Mouse (Mus musculus): ENCODE results near the gene Depp1. TPM values are rescaled to one million over a fixed set of nuclear protein-coding genes. Genes with fewer than 3 reads are reported as not detected.
A peak's percentile ranks its signal among the peaks of the same experiment; 100 is the strongest.
"Not testable (repeated sequence)": the region's sequence is repeated elsewhere in the genome, so short reads cannot be mapped to it uniquely, and the experiment has no call there.

The Depp1 gene
- 24.5 and 29.3 TPM in 2 replicates for polyA plus RNA-seq (2014; fragmentation: Nextera tagmentation; extraction: Ambion mirVana)

- Histone ChIP-seq H3K27me3 (ENCODE audit: control insufficient read depth, insufficient read depth, low read length) (no peaks in the 10 kb centered on the region), H3K4me1 (ENCODE audit: control insufficient read depth, insufficient read depth, low read length) (no peaks in the 10 kb centered on the region; the same call in 1 of the 2 replicates), H3K4me3 (ENCODE audit: low read depth, low read length) (no peak within 1 kb of the TSS), H3K27ac (replicated peaks; ENCODE audit: low read depth, low read length) (no peak within 1 kb of the TSS), H3K4me2 (ENCODE audit: low read depth, severe bottlenecking) (no peak within 1 kb of the TSS), H3K36me3 (ENCODE audit: control insufficient read depth, insufficient read depth, low read length) (no peaks in the 10 kb centered on the region), H3K9me3 (ENCODE audit: control insufficient read depth, low read length) (no peaks in the 10 kb centered on the region), H3K9ac (ENCODE audit: low read length) (no peak within 1 kb of the TSS)
- DNase-seq (ENCODE audit: low spot score) = no peak
- no peak for ATAC-seq (ENCODE audit: insufficient number of reproducible peaks, low FRiP score, low TSS enrichment, low read depth)
- 31% methylated on average over 6 of the region's 6 CpGs for WGBS
Observed at GRCm38 (mm10) chr6:116650406-116650805, at the start of gene Depp1. Gene Depp1 (plus strand): TSS chr6:116650609.

- not testable (repeated sequence) for H3K9me3 ChIP-seq (ENCODE audit: control insufficient read depth, low read length); H3K9ac ChIP-seq (ENCODE audit: low read length); ATAC-seq (ENCODE audit: insufficient number of reproducible peaks, low FRiP score, low TSS enrichment, low read depth); H3K27me3 ChIP-seq (ENCODE audit: control insufficient read depth, insufficient read depth, low read length); H3K4me2 ChIP-seq (ENCODE audit: low read depth, severe bottlenecking); H3K36me3 ChIP-seq (ENCODE audit: control insufficient read depth, insufficient read depth, low read length); H3K4me1 ChIP-seq (ENCODE audit: control insufficient read depth, insufficient read depth, low read length); DNase-seq (ENCODE audit: low spot score); H3K4me3 ChIP-seq (ENCODE audit: low read depth, low read length); H3K27ac ChIP-seq (replicated peaks; ENCODE audit: low read depth, low read length)
Observed at GRCm38 (mm10) chr6:116600969-116601368, 49.4 kb upstream of the Depp1 start.

GRCm38 (mm10) chr6:116607230-116607629, 43.2 kb upstream of the Depp1 start:
- Histone ChIP-seq H3K36me3 (ENCODE audit: control insufficient read depth, insufficient read depth, low read length) (no peaks in the 10 kb centered on the region), H3K27ac (replicated peaks; ENCODE audit: low read depth, low read length) (no peak overlapping the region), H3K27me3 (ENCODE audit: control insufficient read depth, insufficient read depth, low read length) (no peaks in the 10 kb centered on the region), H3K9ac (ENCODE audit: low read length) (no peak overlapping the region), H3K4me2 (ENCODE audit: low read depth, severe bottlenecking) (no peak overlapping the region), H3K4me1 (ENCODE audit: control insufficient read depth, insufficient read depth, low read length) (no peaks in the 10 kb centered on the region), H3K9me3 (ENCODE audit: control insufficient read depth, low read length) (no peaks in the 10 kb centered on the region), H3K4me3 (ENCODE audit: low read depth, low read length) (no peak overlapping the region)
- DNase-seq (ENCODE audit: low spot score) (no peak), ATAC-seq (ENCODE audit: insufficient number of reproducible peaks, low FRiP score, low TSS enrichment, low read depth) (no peak)
- 38% methylated on average over 4 of the region's 4 CpGs for WGBS

- H3K27me3 ChIP-seq (ENCODE audit: control insufficient read depth, insufficient read depth, low read length) = no peaks in the 10 kb centered on the region
- no peaks in the 10 kb centered on the region for H3K4me1 ChIP-seq (ENCODE audit: control insufficient read depth, insufficient read depth, low read length)
- no peak overlapping the region for H3K4me2 ChIP-seq (ENCODE audit: low read depth, severe bottlenecking)
- no peak overlapping the region for H3K27ac ChIP-seq (replicated peaks; ENCODE audit: low read depth, low read length)
- H3K9me3 ChIP-seq (ENCODE audit: control insufficient read depth, low read length) = no peaks in the 10 kb centered on the region
- H3K4me3 ChIP-seq (ENCODE audit: low read depth, low read length) = no peak overlapping the region
- 82% methylated on average over 2 of the region's 2 CpGs for WGBS
- DNase-seq (ENCODE audit: low spot score) (no peak), ATAC-seq (ENCODE audit: insufficient number of reproducible peaks, low FRiP score, low TSS enrichment, low read depth) (no peak)
- H3K36me3 ChIP-seq (ENCODE audit: control insufficient read depth, insufficient read depth, low read length) = no peaks in the 10 kb centered on the region
- no peak overlapping the region for H3K9ac ChIP-seq (ENCODE audit: low read length)
Observed at GRCm38 (mm10) chr6:116615719-116616118, 34.7 kb upstream of the Depp1 start.

- H3K27me3 ChIP-seq (ENCODE audit: control insufficient read depth, insufficient read depth, low read length) = no peaks in the 10 kb centered on the region
- H3K9ac ChIP-seq (ENCODE audit: low read length) = no peak overlapping the region
- DNase-seq (ENCODE audit: low spot score) = no peak
- H3K4me2 ChIP-seq (ENCODE audit: low read depth, severe bottlenecking) = no peak overlapping the region
- no peaks in the 10 kb centered on the region for H3K36me3 ChIP-seq (ENCODE audit: control insufficient read depth, insufficient read depth, low read length)
- H3K4me3 ChIP-seq (ENCODE audit: low read depth, low read length) = no peak overlapping the region
- H3K27ac ChIP-seq (replicated peaks; ENCODE audit: low read depth, low read length) = no peak overlapping the region
- no peaks in the 10 kb centered on the region for H3K4me1 ChIP-seq (ENCODE audit: control insufficient read depth, insufficient read depth, low read length)
- no peaks in the 10 kb centered on the region for H3K9me3 ChIP-seq (ENCODE audit: control insufficient read depth, low read length)
- no peak for ATAC-seq (ENCODE audit: insufficient number of reproducible peaks, low FRiP score, low TSS enrichment, low read depth)
Observed at GRCm38 (mm10) chr6:116618073-116618472, 32.3 kb upstream of the Depp1 start.

GRCm38 (mm10) chr6:116621318-116622023, 28.9 kb upstream of the Depp1 start:
- peak; percentile 18 for DNase-seq (ENCODE audit: low spot score)
- Histone ChIP-seq H3K27me3 (ENCODE audit: control insufficient read depth, insufficient read depth, low read length) (no peaks in the 10 kb centered on the region), H3K4me1 (ENCODE audit: control insufficient read depth, insufficient read depth, low read length) (no peaks in the 10 kb centered on the region), H3K36me3 (ENCODE audit: control insufficient read depth, insufficient read depth, low read length) (0 out of 2 replicates have a peak, but pooled peaks cover 6% of the 10 kb centered on the region), H3K4me2 (ENCODE audit: low read depth, severe bottlenecking) (no peak overlapping the region), H3K9me3 (ENCODE audit: control insufficient read depth, low read length) (no peaks in the 10 kb centered on the region), H3K27ac (replicated peaks; ENCODE audit: low read depth, low read length) (no peak overlapping the region), H3K9ac (ENCODE audit: low read length) (no peak overlapping the region), H3K4me3 (ENCODE audit: low read depth, low read length) (no peak overlapping the region)
- 66% methylated on average over 8 of the region's 8 CpGs for WGBS
- ATAC-seq (ENCODE audit: insufficient number of reproducible peaks, low FRiP score, low TSS enrichment, low read depth) = no peak

- not testable (repeated sequence) for H3K4me3 ChIP-seq (ENCODE audit: low read depth, low read length); H3K9me3 ChIP-seq (ENCODE audit: control insufficient read depth, low read length); H3K27me3 ChIP-seq (ENCODE audit: control insufficient read depth, insufficient read depth, low read length); H3K27ac ChIP-seq (replicated peaks; ENCODE audit: low read depth, low read length); H3K4me1 ChIP-seq (ENCODE audit: control insufficient read depth, insufficient read depth, low read length); H3K36me3 ChIP-seq (ENCODE audit: control insufficient read depth, insufficient read depth, low read length); H3K9ac ChIP-seq (ENCODE audit: low read length); H3K4me2 ChIP-seq (ENCODE audit: low read depth, severe bottlenecking); ATAC-seq (ENCODE audit: insufficient number of reproducible peaks, low FRiP score, low TSS enrichment, low read depth)
- 96% methylated on average over 9 of the region's 9 CpGs for WGBS
- peak; percentile 13 for DNase-seq (ENCODE audit: low spot score)
Observed at GRCm38 (mm10) chr6:116626417-116626816, 24.0 kb upstream of the Depp1 start.

GRCm38 (mm10) chr6:116628095-116628494, 22.3 kb upstream of the Depp1 start:
- H3K9me3 ChIP-seq (ENCODE audit: control insufficient read depth, low read length) = no peaks in the 10 kb centered on the region
- H3K4me3 ChIP-seq (ENCODE audit: low read depth, low read length) = peak overlapping the region; percentile 84
- H3K36me3 ChIP-seq (ENCODE audit: control insufficient read depth, insufficient read depth, low read length) = 0 out of 2 replicates have a peak, but pooled peaks cover 6% of the 10 kb centered on the region
- ATAC-seq (ENCODE audit: insufficient number of reproducible peaks, low FRiP score, low TSS enrichment, low read depth) (no peak), DNase-seq (ENCODE audit: low spot score) (no peak)
- H3K27me3 ChIP-seq (ENCODE audit: control insufficient read depth, insufficient read depth, low read length) = no peaks in the 10 kb centered on the region
- peak overlapping the region; percentile 63 for H3K4me2 ChIP-seq (ENCODE audit: low read depth, severe bottlenecking)
- H3K27ac ChIP-seq (replicated peaks; ENCODE audit: low read depth, low read length) = no peak overlapping the region
- H3K9ac ChIP-seq (ENCODE audit: low read length) = peak overlapping the region; percentile 99
- 30% methylated on average over 9 of the region's 9 CpGs for WGBS
- H3K4me1 ChIP-seq (ENCODE audit: control insufficient read depth, insufficient read depth, low read length) = no peaks in the 10 kb centered on the region
